Mouse (Mus musculus): ENCODE data around the gene Socs4.

Socs4 gene

DNA sequence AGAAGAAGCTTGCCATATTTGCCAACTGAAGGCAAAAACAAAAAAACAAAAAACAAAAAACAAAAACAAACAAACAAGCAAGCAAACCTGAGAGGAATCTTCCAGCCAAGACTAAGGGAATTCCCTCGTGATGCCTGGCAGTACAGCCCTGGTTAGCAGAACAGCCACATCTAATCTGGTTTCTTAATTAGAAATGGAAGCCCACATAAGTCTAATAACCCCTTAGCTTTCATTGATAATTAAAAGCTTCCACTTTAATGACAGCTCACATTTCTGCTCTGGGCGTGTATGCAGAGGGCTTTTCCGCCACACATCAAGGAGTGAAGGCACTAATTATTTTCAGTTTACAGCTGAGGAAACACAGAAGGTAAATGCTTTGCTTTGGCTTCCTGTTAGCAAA, 58.6 kb downstream of the Socs4 start:
- in situ Hi-C loops (cut with MboI, MseI) = no loop called here

DNA sequence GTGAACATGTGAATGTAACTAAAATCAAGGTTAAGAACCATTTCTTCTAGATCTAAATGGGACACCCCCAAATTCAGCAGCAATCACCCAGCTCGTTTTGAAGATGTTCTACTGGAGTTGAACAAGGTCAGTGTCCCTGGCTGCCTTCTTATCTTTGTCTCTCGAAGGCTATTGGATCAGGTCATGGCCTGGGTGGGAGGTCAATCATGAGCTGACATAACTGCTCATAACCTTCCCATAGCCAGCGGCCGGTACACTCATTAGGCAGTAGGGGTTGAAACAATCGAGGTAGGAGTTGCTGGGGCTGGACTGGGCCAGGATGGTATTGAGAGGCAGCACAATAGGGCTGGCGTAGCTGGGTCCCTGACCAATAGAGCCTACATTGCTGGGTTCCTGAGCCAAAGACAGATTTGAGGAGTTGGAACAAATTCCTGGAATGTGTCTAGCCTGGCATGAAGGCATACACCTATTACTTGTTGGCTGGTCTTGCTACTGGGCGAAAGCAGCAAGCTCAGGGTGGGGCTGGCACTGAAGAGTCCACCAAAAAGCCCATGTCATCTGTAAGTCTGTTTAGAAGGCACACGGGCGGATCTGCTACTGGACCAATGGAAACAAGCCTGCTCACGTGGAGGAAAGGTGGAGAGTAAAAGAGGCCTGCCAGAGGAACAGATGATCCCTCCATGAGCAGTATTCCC, 63.6 kb downstream of the Socs4 start:
- in situ Hi-C loops (cut with MboI, MseI) = loop anchor here (5.0 kb wide), 1 partner anchor 57 kb away; no protein-coding TSS in a partner anchor

DNA sequence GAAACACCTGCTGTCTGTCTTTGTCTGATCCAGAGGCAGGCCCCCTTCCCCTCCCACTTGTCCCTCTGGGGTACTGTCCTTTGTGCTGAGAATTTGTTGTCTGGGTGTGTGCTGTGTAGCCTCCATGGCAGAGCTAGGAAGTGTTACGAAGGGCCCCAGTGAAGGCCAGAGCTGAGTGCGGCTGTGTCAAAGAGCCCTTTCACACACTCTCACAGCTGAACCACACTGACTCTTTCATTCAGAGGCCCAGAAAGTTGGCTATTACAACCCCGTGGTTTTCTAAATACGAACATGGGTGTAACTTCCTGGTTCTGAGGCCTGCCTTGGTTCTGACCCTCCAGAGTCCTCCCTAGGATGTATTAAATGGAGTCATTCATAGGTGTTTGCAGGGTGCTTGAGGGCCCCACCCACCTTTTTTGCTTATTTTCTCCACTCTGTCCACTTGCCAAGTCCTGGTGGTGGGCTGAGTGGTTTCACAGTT, 65.1 kb downstream of the Socs4 start:
- in situ Hi-C loops (cut with MboI, MseI) = loop anchor here (5.0 kb wide), 1 partner anchor 55 kb away; no protein-coding TSS in a partner anchor
